Mouse (Mus musculus): ENCODE measurements around the gene Slc35g1.

- TF ChIP-seq POLR2A (IDR thresholded peaks at IDR 0.05; ENCODE audit: insufficient read length, low read depth) (no peak), MYOG (IDR thresholded peaks at IDR 0.05; ENCODE audit: control insufficient read depth in 1 of 3, insufficient read depth in 1 of 3, insufficient read length in 2 of 3, low read depth in 2 of 3) (no peak), USF1 (IDR thresholded peaks at IDR 0.05; ENCODE audit: low read depth) (no peak), MAX (IDR thresholded peaks at IDR 0.05; ENCODE audit: low read depth) (no peak), TCF12 (IDR thresholded peaks at IDR 0.05; ENCODE audit: insufficient read depth, poor library complexity, severe bottlenecking) (no peak), CEBPB (IDR thresholded peaks at IDR 0.05; ENCODE audit: insufficient read depth, poor library complexity, severe bottlenecking) (no peak), TCF3 (IDR thresholded peaks at IDR 0.05; ENCODE audit: insufficient read length, low read depth) (no peak), E2F4 (IDR thresholded peaks at IDR 0.05; ENCODE audit: insufficient read depth) (no peak)
Measured at GRCm38 (mm10) chr19:38357956-38358623, 37.7 kb upstream of the Slc35g1 start.
